Mouse (Mus musculus): Measurements from ENCODE around the gene Snapc3. TPM values are rescaled to one million over a fixed set of nuclear protein-coding genes. Genes with fewer than 3 reads are reported as not detected.
"Not testable (repeated sequence)": the region's sequence is repeated elsewhere in the genome, so short reads cannot be mapped to it uniquely, and the experiment has no call there.

Gene Snapc3
- polyA plus RNA-seq, 1 experiment from 2014 or later = 72.0 TPM

DNA sequence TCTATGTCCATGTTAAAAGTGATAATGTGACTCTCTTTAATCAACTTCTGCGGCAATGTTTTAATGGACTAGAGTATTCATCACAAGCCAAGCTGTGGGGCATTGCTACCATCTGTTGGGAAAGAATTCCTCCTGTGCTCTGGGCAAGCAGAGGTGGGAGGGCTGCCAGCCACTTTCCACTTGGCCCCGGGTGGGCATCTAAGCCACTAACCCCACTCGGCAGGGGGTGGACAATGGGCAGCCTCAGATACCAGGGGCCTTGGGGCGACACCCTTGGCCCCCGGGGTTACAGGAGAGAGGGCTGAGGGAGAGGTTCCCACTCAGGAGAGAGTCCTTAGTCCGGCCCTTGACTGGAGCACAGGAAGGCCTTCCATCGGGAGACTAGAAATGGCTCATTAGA lies 50.1 kb downstream of the Snapc3 start:
- 0 out of 2 replicates have a peak, but pooled peaks have one; percentile 32 for ATAC-seq (ENCODE audit: low read depth)

DNA sequence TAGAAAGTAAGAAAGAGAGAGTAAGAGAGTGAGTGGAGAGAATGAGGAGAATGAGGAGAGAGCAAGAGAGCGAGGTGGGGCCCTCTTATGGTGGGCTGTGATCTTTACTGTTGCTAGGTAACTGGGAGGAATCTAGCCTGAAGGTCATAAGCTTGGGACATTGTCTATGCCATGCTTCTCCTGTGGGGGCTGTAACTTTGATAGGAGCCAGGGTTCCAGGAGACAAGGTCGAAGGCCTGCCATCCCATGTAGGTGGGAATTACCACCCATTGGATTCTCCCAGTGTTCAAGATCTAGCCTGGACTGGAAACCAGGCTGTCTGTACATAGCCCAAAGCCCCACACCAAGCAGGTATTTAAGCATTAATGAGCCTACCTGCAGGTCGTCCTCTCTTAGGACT lies 50.7 kb downstream of the Snapc3 start:
- ATAC-seq (ENCODE audit: low read depth) = no peak
- no peak overlapping the region for H3K27ac ChIP-seq (replicated peaks)
- H3K4me1 ChIP-seq (replicated peaks) = no peaks in the 10 kb centered on the region; the same call in 1 of the 2 replicates
- 63% methylated on average over 3 of the region's 3 CpGs for WGBS
- H3K4me3 ChIP-seq = no peak overlapping the region
- no peak overlapping the region for H3K9ac ChIP-seq
- H3K27me3 ChIP-seq = no peaks in the 10 kb centered on the region
- peaks cover 81% of the 10 kb centered on the region for H3K36me3 ChIP-seq
- no peaks in the 10 kb centered on the region for H3K9me3 ChIP-seq
- no peak overlapping the region for H3K4me2 ChIP-seq

More for the DNA sequence above, 50.1 kb downstream of the Snapc3 start:
- H3K4me3 ChIP-seq = no peak overlapping the region
- H3K9me3 ChIP-seq = no peaks in the 10 kb centered on the region
- WGBS = 73% methylated on average over 7 of the region's 7 CpGs
- H3K4me2 ChIP-seq = no peak overlapping the region
- no peak overlapping the region for H3K27ac ChIP-seq (replicated peaks)
- peaks cover 82% of the 10 kb centered on the region for H3K36me3 ChIP-seq
- H3K4me1 ChIP-seq (replicated peaks) = no peaks in the 10 kb centered on the region; the same call in 1 of the 2 replicates
- no peak overlapping the region for H3K9ac ChIP-seq
- H3K27me3 ChIP-seq = no peaks in the 10 kb centered on the region

DNA sequence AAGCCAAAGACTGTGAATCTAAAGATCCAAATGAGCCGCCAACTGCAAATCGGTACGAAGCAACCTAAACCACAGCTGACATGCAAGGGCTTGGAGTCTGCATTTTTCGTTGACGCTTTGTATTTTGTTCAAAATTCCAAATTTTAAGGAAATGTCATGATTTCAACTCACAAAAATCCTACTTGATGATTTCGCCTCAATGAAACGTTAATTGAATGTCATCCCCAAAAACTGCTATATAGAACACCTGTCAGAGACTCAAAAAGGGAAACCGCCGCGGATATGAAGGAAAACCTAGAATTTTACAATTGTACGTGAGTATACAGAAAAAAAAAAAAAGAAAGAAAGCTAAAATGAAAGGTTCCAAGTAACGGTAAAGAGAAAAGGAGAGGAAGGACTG lies 67.7 kb downstream of the Snapc3 start:
- Histone ChIP-seq H3K4me3 (peak overlapping the region; percentile 89), H3K9ac (peak overlapping the region; percentile 97), H3K4me2 (peak overlapping the region; percentile 76), H3K4me1 (replicated peaks) (peaks cover 37% of the 10 kb centered on the region), H3K9me3 (no peaks in the 10 kb centered on the region), H3K27ac (replicated peaks) (peak overlapping the region; percentile 100), H3K36me3 (peaks cover 36% of the 10 kb centered on the region), H3K27me3 (no peaks in the 10 kb centered on the region)
- 15% methylated on average over 12 of the region's 12 CpGs for WGBS
- ATAC-seq (ENCODE audit: low read depth) = no peak

- peak; percentile 85 for ATAC-seq (ENCODE audit: low read depth)
- H3K4me3 ChIP-seq = peak overlapping the region; percentile 89
- H3K27me3 ChIP-seq = no peaks in the 10 kb centered on the region
- H3K9ac ChIP-seq = peak overlapping the region; percentile 97
- H3K4me2 ChIP-seq = peak overlapping the region; percentile 76
- H3K9me3 ChIP-seq = no peaks in the 10 kb centered on the region
- WGBS = 1% methylated on average over 22 of the region's 40 CpGs
- H3K4me1 ChIP-seq (replicated peaks) = peaks cover 37% of the 10 kb centered on the region
- H3K27ac ChIP-seq (replicated peaks) = peak overlapping the region; percentile 100
- H3K36me3 ChIP-seq = peaks cover 34% of the 10 kb centered on the region
These were observed 68.2 kb downstream of the Snapc3 start for GRCm38 (mm10) chr4:83485735-83486116.

DNA sequence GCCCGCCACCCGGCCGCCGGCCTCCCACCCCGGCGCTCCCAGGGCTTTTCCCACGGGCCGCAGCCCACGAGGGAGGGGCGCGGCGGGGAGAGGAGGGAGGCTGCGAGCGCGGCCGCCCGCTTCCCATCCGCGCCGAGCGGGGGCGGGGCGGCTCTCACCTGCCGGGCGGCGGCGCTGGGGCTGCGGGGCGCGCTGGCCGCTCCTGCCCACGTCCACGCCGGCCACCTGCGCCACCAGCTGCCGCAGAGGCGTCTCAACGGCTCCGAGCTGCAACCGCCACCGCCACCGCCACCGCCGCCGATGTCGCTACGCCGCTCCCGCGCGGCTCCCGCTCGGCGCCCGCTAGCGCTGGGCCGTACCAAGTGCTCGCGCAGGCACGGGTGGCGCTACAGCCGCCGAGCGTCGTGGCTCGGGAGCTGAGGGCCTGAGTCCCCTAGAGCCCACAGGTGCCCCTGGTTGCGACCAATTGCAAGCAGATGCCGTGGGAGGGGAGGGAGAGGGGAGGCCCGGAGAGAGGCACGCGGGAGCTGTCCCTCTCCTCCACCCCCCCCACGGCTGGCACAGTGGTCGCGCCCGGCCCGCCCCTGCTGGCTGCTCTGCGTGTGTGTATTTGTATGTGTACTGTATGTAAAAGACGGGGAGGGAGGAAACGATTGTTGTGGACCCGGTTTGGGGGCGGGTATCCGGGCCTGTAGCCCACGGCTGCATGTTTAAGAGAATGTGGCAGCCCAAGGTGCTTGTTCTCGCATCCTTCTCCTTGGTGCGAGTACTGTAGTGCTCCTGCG lies 68.8 kb downstream of the Snapc3 start, which contains the start of gene Psip1:
Gene Psip1 (minus strand): TSS at position 343 of the 785 bp plus-strand sequence.
- under 1% methylated on average over 54 of the region's 86 CpGs for WGBS
- Histone ChIP-seq H3K27ac (replicated peaks) (peak within 1 kb of the TSS; percentile 100), H3K4me2 (peak within 1 kb of the TSS; percentile 76), H3K9ac (peak within 1 kb of the TSS; percentile 97), H3K4me3 (peak within 1 kb of the TSS; percentile 89), H3K9me3 (no peaks in the 10 kb centered on the region), H3K4me1 (replicated peaks) (peaks cover 37% of the 10 kb centered on the region), H3K36me3 (peaks cover 28% of the 10 kb centered on the region), H3K27me3 (no peaks in the 10 kb centered on the region)
- peak; percentile 96 for ATAC-seq (ENCODE audit: low read depth)

DNA sequence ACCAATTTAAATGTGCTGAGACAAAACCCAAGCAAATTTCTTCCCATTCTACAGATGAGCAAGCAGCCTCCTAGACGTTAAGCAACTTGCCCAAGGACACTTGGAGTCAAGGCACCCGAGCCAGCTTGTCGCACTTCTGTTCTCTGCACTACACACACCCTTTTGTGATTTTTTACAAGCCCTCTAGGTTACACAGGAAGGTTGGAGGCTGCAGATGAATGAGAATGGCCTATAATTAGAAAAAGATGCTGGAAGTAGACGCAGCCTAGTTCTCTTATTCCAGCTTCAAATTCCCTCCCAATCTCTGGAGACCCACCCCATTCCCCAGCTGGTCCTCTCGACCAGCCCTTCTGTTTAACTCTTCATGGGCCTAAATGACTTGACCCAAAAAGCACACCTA lies 71.6 kb downstream of the Snapc3 start:
- H3K4me1 ChIP-seq (replicated peaks) = peaks cover 22% of the 10 kb centered on the region
- peaks cover 5% of the 10 kb centered on the region; the same call in 1 of the 2 replicates for H3K36me3 ChIP-seq
- no peak overlapping the region for H3K9ac ChIP-seq
- no peak overlapping the region for H3K4me2 ChIP-seq
- no peaks in the 10 kb centered on the region for H3K27me3 ChIP-seq
- WGBS = 22% methylated on average over 5 of the region's 5 CpGs
- H3K4me3 ChIP-seq = no peak overlapping the region
- ATAC-seq (ENCODE audit: low read depth) = no peak
- no peak overlapping the region for H3K27ac ChIP-seq (replicated peaks)
- no peaks in the 10 kb centered on the region for H3K9me3 ChIP-seq

DNA sequence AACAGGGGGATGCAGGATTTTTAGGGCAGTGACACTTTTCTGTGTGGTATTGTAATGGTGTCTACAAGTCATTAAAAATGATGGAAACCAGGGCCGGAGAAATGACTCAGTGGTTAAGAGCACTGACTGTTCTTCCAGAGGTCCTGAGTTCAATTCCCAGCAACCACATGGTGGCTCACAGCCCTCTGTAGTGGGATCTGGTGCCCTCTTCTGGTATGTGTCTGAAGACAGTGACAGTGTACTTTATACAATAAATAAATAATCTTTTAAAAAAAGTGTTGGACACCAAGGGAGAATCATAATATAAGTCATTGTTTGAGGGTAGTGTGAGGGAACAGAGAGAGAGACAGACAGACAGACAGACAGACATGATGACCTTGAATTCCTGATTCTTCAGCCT lies 75.6 kb downstream of the Snapc3 start:
- Histone ChIP-seq H3K4me3 (no peak overlapping the region), H3K9me3 (no peaks in the 10 kb centered on the region), H3K36me3 (no peaks in the 10 kb centered on the region), H3K4me1 (replicated peaks) (no peaks in the 10 kb centered on the region), H3K27me3 (no peaks in the 10 kb centered on the region), H3K9ac (no peak overlapping the region), H3K27ac (replicated peaks) (no peak overlapping the region), H3K4me2 (no peak overlapping the region)
- 88% methylated on average over 1 of the region's 1 CpGs for WGBS
- no peak for ATAC-seq (ENCODE audit: low read depth)

DNA sequence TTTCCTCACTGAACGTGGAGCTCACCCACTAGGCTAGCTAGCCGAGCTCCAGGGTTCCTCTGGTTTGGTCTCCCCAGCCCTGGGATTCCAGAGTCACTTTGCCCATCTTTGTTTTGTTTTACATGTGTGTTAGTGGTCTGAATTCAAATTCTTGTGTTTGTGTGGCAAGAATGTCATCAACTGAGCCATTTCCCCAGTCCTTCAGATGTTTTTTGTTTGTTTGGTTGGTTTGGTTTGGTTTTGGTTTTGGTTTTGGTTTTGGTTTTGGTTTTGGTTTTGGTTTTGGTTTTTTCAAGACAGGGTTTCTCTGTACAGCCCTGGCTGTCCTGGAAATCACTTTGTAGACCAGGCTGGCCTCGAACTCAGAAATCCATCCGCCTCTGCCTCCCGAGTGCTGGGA lies 79.5 kb downstream of the Snapc3 start:
- H3K4me1 ChIP-seq (replicated peaks); H3K9ac ChIP-seq; H3K27me3 ChIP-seq; H3K36me3 ChIP-seq; H3K4me3 ChIP-seq; H3K9me3 ChIP-seq; H3K4me2 ChIP-seq; ATAC-seq (ENCODE audit: low read depth); H3K27ac ChIP-seq (replicated peaks): not testable (repeated sequence)
- 90% methylated on average over 5 of the region's 5 CpGs for WGBS

DNA sequence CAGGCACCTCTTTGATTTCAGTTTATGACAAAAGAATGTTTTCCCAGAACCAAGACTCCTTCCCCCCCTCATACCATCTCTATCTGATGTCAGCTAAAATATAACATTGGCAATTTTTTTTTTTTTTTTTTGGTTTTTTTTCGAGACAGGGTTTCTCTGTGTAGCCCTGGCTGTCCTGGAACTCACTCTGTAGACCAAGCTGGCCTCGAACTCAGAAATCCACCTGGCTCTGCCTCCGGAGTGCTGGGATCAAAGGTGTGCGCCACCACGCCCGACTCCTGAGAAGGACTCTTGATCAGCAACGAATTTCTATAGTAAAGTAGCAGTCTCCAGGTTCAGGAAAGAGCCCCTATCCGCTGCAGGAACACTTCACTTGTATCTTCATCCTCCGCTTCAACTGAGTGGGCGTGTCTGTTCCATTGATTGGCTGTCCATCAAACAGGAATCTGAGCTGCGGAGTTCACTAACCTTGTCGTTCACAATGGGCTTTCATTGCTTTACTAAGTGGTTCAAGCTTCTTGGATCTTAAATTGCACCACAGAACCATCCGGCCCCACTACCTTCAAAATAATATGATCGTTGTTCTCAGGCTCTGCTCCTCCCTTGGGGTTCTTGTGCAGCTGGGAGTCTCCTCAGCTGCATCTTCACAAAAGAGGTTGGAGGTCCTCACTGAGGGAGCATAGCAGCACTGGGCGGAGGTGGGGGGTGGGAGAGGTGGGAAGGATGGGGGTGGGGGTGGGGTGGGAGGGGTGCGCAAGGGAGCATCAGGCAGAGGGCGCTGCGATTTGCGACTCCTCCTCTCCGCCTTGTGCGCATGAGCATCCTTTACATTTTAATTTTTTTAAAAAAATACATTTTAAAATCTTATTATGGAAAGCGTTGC lies 82.9 kb downstream of the Snapc3 start:
- Histone ChIP-seq H3K9ac (peak overlapping the region; percentile 63), H3K36me3 (no peaks in the 10 kb centered on the region), H3K4me2 (peak overlapping the region; percentile 57), H3K27ac (replicated peaks) (peak overlapping the region; percentile 71), H3K4me3 (peak overlapping the region; percentile 37), H3K27me3 (no peaks in the 10 kb centered on the region), H3K9me3 (no peaks in the 10 kb centered on the region), H3K4me1 (replicated peaks) (0 out of 2 replicates have a peak, but pooled peaks cover 5% of the 10 kb centered on the region)
- WGBS = 9% methylated on average over 22 of the region's 22 CpGs
- ATAC-seq (ENCODE audit: low read depth) = peak; percentile 91

DNA sequence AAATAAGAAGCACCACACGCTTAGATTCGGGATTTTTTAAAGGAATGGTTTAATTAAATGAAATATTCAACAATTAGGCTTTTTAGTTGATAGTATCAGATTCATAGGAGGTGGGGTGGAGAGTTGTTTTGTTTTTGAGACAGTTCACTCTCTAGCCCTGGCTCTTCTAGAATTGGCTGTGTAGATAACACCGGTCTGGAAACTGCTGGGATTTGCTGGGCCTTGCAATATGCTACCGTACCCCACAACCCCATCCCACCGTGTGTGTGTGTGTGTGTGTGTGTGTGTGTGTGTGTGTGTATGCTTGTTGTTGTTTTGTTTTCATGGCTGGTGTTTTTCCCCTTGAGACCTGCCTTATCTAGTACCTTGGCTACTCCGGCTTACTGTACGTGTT lies 83.5 kb downstream of the Snapc3 start:
- Histone ChIP-seq H3K4me1 (replicated peaks) (0 out of 2 replicates have a peak, but pooled peaks cover 5% of the 10 kb centered on the region), H3K36me3 (no peaks in the 10 kb centered on the region), H3K4me2 (peak overlapping the region; percentile 57), H3K27ac (replicated peaks) (no peak overlapping the region), H3K9ac (no peak overlapping the region), H3K27me3 (no peaks in the 10 kb centered on the region), H3K4me3 (peak overlapping the region; percentile 37), H3K9me3 (no peaks in the 10 kb centered on the region)
- peak; percentile 68 for ATAC-seq (ENCODE audit: low read depth)
- 38% methylated on average over 7 of the region's 7 CpGs for WGBS

- H3K9ac ChIP-seq = no peak overlapping the region
- no peaks in the 10 kb centered on the region for H3K9me3 ChIP-seq
- H3K4me1 ChIP-seq (replicated peaks) = no peaks in the 10 kb centered on the region
- H3K27me3 ChIP-seq = no peaks in the 10 kb centered on the region
- no peak overlapping the region for H3K4me2 ChIP-seq
- no peak for ATAC-seq (ENCODE audit: low read depth)
- WGBS = 50% methylated on average over 2 of the region's 2 CpGs
- H3K27ac ChIP-seq (replicated peaks) = no peak overlapping the region
- no peak overlapping the region for H3K4me3 ChIP-seq
- no peaks in the 10 kb centered on the region for H3K36me3 ChIP-seq
These were observed 92.1 kb downstream of the Snapc3 start for GRCm38 (mm10) chr4:83509600-83509999.

- H3K27me3 ChIP-seq = no peaks in the 10 kb centered on the region
- H3K36me3 ChIP-seq = no peaks in the 10 kb centered on the region
- H3K4me3 ChIP-seq = no peak overlapping the region
- no peak overlapping the region for H3K27ac ChIP-seq (replicated peaks)
- H3K4me1 ChIP-seq (replicated peaks) = no peaks in the 10 kb centered on the region
- ATAC-seq (ENCODE audit: low read depth) = no peak
- H3K9ac ChIP-seq = no peak overlapping the region
- no peaks in the 10 kb centered on the region for H3K9me3 ChIP-seq
- H3K4me2 ChIP-seq = no peak overlapping the region
- 54% methylated on average over 8 of the region's 8 CpGs for WGBS
These were observed 93.6 kb downstream of the Snapc3 start for GRCm38 (mm10) chr4:83511083-83511482.

All from neural tube, embryonic 13.5 days (tissue).